Mouse (Mus musculus) thymus, adult 2 months (tissue): ENCODE results near the gene Entr1.

ENCODE experiments used
- CTCF ChIP-seq: fragments of 200-500 bp; IDR thresholded peaks from 2 replicates; pipeline ENCODE4 v1.5.1; 2012; ENCODE audit warnings: mild to moderate bottlenecking, control low read depth, low read length, moderate library complexity, borderline replicate concordance; ENCODE audit not compliant: control insufficient read depth, poor library complexity, insufficient read depth; ENCODE audit errors: extremely low read depth
- POLR2A ChIP-seq: fragments of 200-500 bp; IDR thresholded peaks from 2 replicates; pipeline ENCODE4 v1.6.1; 2012; ENCODE audit warnings: mild to moderate bottlenecking, low read length, control low read depth, moderate library complexity; ENCODE audit not compliant: control insufficient read depth, poor library complexity, insufficient read depth; ENCODE audit errors: extremely low read depth

- TF ChIP-seq POLR2A, result no peak
- TF ChIP-seq CTCF, result no peak
Observed at GRCm38 (mm10) chr2:26363481-26363880, 25.6 kb downstream of the Entr1 start.
